Mouse (Mus musculus) spleen, postnatal 14 days (tissue): ENCODE data around the gene Klhdc10.

Source experiments
- DNase-seq, 2 experiments: peaks; one replicate each; pipeline ENCODE4 v3.0.0; 2021 to 2022; ENCODE audit warnings: low spot score in 2 of 2

Klhdc10 gene

GRCm38 (mm10) chr6:30402091-30402491 lies 423 bp downstream of the Klhdc10 start:
- DNase-seq = no peak

GRCm38 (mm10) chr6:30403465-30403864 lies 1.8 kb downstream of the Klhdc10 start:
- peak in 1 of 2 experiments; percentile 43 for DNase-seq

- DNase-seq = no peak
Observed at GRCm38 (mm10) chr6:30404671-30405070, 3.0 kb downstream of the Klhdc10 start.

GRCm38 (mm10) chr6:30408276-30408675 lies 6.6 kb downstream of the Klhdc10 start:
- DNase-seq = no peak

- DNase-seq = no peak
Observed at GRCm38 (mm10) chr6:30409399-30410093, 7.9 kb downstream of the Klhdc10 start.

GRCm38 (mm10) chr6:30411311-30411710 lies 9.6 kb downstream of the Klhdc10 start:
- no peak for DNase-seq

- no peak for DNase-seq
Observed at GRCm38 (mm10) chr6:30416126-30416525, 14.5 kb downstream of the Klhdc10 start.

GRCm38 (mm10) chr6:30416801-30417200 lies 15.1 kb downstream of the Klhdc10 start:
- DNase-seq = no peak

- DNase-seq = no peak
Observed at GRCm38 (mm10) chr6:30432461-30433192, 31.0 kb downstream of the Klhdc10 start.

GRCm38 (mm10) chr6:30436476-30436875 lies 34.8 kb downstream of the Klhdc10 start:
- no peak for DNase-seq

GRCm38 (mm10) chr6:30437054-30437453 lies 35.4 kb downstream of the Klhdc10 start:
- no peak for DNase-seq

GRCm38 (mm10) chr6:30439576-30439975 lies 37.9 kb downstream of the Klhdc10 start:
- no peak for DNase-seq

GRCm38 (mm10) chr6:30456991-30457390 lies 55.3 kb downstream of the Klhdc10 start:
- DNase-seq = no peak

- DNase-seq = no peak
Observed at GRCm38 (mm10) chr6:30458626-30459025, 57.0 kb downstream of the Klhdc10 start.

- no peak for DNase-seq
Observed at GRCm38 (mm10) chr6:30459056-30459747, 57.5 kb downstream of the Klhdc10 start.

GRCm38 (mm10) chr6:30459811-30460749 lies 58.4 kb downstream of the Klhdc10 start:
- peak; percentile 56 to 71 for DNase-seq

- DNase-seq = no peak
Observed at GRCm38 (mm10) chr6:30460750-30461446, 59.2 kb downstream of the Klhdc10 start.

- no peak for DNase-seq
Observed at GRCm38 (mm10) chr6:30461755-30462344, 60.2 kb downstream of the Klhdc10 start.

- no peak for DNase-seq
Observed at GRCm38 (mm10) chr6:30462822-30463221, 61.2 kb downstream of the Klhdc10 start.

- no peak for DNase-seq
Observed at GRCm38 (mm10) chr6:30465586-30465985, 63.9 kb downstream of the Klhdc10 start.
